Mouse (Mus musculus): ENCODE data around the gene 4931429L15Rik. TPM values are rescaled to one million over a fixed set of nuclear protein-coding genes. Genes with fewer than 3 reads are reported as not detected.

The 4931429L15Rik gene
- polyA plus RNA-seq, 1 experiment from 2014 or later: 0.11 TPM

- 86% methylated on average over 7 of the region's 7 CpGs for WGBS
- no peaks in the 10 kb centered on the region for H3K9me3 ChIP-seq (ENCODE audit: control insufficient read depth, low read length)
Measured at GRCm38 (mm10) chr9:46256177-46256576, 63.6 kb downstream of the 4931429L15Rik start.

More at GRCm38 (mm10) chr9:46256177-46256576, 63.6 kb downstream of the 4931429L15Rik start:
- H3K27me3 ChIP-seq (replicated peaks; ENCODE audit: control insufficient read depth, insufficient read depth, low read length): no peaks in the 10 kb centered on the region
- ATAC-seq: no peak
- H3K4me1 ChIP-seq (ENCODE audit: control insufficient read depth, insufficient read depth, low read length): no peaks in the 10 kb centered on the region; the same call in 1 of the 2 replicates
- no peaks in the 10 kb centered on the region for H3K36me3 ChIP-seq (ENCODE audit: control insufficient read depth, insufficient read depth, low read length)
- no peak overlapping the region for H3K4me2 ChIP-seq (ENCODE audit: low read depth, low read length)
- H3K27ac ChIP-seq (ENCODE audit: low read length): no peak overlapping the region
- no peak overlapping the region for H3K9ac ChIP-seq (ENCODE audit: low read depth, low read length)
- no peak overlapping the region for H3K4me3 ChIP-seq (ENCODE audit: low read length)

Other genes starting within 250 kb of the 4931429L15Rik start
- gene Apoa1, start 91.4 kb downstream of the 4931429L15Rik start, polyA plus RNA-seq (2015; fragmentation: Nextera tagmentation; extraction: Ambion mirVana): 3,214 and 4,275 TPM in 2 replicates
- 590 and 929 TPM in 2 replicates for gene Apoc3, start 84.3 kb downstream of the 4931429L15Rik start, polyA plus RNA-seq (2015; fragmentation: Nextera tagmentation; extraction: Ambion mirVana)
- gene Apoa4, start 79.3 kb downstream of the 4931429L15Rik start, polyA plus RNA-seq (2015; fragmentation: Nextera tagmentation; extraction: Ambion mirVana): 1,729 and 3,070 TPM in 2 replicates
- 0.33 and 0.35 TPM in 2 replicates for gene Apoa5, start 51.4 kb downstream of the 4931429L15Rik start, polyA plus RNA-seq (2015; fragmentation: Nextera tagmentation; extraction: Ambion mirVana)
- gene Zpr1, start 46.9 kb downstream of the 4931429L15Rik start, polyA plus RNA-seq (2015; fragmentation: Nextera tagmentation; extraction: Ambion mirVana): 47.6 and 50.0 TPM in 2 replicates
- 17.0 and 19.4 TPM in 2 replicates for gene Bud13, start 37.0 kb downstream of the 4931429L15Rik start, polyA plus RNA-seq (2015; fragmentation: Nextera tagmentation; extraction: Ambion mirVana)

Measured in intestine, embryonic 16.5 days (tissue).